Mouse (Mus musculus): Measurements from ENCODE around the gene 4632433K11Rik. TPM values are rescaled to one million over a fixed set of nuclear protein-coding genes. Genes with fewer than 3 reads are reported as not detected.
"Not testable (repeated sequence)": the region's sequence is repeated elsewhere in the genome, so short reads cannot be mapped to it uniquely, and the experiment has no call there.

Gene 4632433K11Rik
- not detected in 2 replicates for polyA plus RNA-seq (2012; ENCODE audit: insufficient read depth, insufficient read length, missing spikeins)

DNA sequence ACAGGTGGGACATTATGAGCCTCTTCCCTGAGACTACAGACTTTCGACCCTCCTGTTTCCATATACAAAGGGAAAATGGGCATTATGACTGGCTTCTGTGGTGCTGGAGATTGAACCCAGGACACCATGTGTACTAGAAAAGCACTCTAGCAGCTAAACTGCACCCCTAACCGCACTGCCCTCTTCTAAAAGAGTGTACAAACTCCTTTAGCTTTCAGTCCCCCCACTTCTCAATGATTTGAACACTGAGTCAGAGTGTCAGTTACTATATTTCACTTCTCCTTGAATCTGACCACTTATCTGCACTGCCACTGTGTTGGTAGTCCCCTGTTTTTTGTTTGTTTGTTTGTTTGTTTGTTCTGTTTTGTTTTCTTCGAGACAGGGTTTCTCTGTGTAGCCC, at the start of gene 4632433K11Rik:
4632433K11Rik (plus strand) TSS at position 301 of the 400 bp plus-strand sequence.
- TF ChIP-seq POLR2A (IDR thresholded peaks at IDR 0.05; ENCODE audit: borderline replicate concordance, low read depth, low read length) (no peak), CTCF (IDR thresholded peaks at IDR 0.05; ENCODE audit: low read depth, low read length) (no peak)
- Histone ChIP-seq H3K4me1 (ENCODE audit: control insufficient read depth, insufficient read depth, low read length) (peaks cover 4% of the 10 kb centered on the region), H3K4me3 (ENCODE audit: insufficient read depth, low read length) (no peak within 1 kb of the TSS), H3K27ac (ENCODE audit: insufficient read depth, low read depth, low read length) (no peak within 1 kb of the TSS)

- no peaks in the 10 kb centered on the region for H3K4me1 ChIP-seq (ENCODE audit: control insufficient read depth, insufficient read depth, low read length)
- no peak for TF ChIP-seq CTCF (IDR thresholded peaks at IDR 0.05; ENCODE audit: low read depth, low read length)
- no peak overlapping the region for H3K4me3 ChIP-seq (ENCODE audit: insufficient read depth, low read length)
- H3K27ac ChIP-seq (ENCODE audit: insufficient read depth, low read depth, low read length), result no peak overlapping the region
Observed at GRCm38 (mm10) chr7:4988250-4988649, 45.7 kb upstream of the 4632433K11Rik start.

DNA sequence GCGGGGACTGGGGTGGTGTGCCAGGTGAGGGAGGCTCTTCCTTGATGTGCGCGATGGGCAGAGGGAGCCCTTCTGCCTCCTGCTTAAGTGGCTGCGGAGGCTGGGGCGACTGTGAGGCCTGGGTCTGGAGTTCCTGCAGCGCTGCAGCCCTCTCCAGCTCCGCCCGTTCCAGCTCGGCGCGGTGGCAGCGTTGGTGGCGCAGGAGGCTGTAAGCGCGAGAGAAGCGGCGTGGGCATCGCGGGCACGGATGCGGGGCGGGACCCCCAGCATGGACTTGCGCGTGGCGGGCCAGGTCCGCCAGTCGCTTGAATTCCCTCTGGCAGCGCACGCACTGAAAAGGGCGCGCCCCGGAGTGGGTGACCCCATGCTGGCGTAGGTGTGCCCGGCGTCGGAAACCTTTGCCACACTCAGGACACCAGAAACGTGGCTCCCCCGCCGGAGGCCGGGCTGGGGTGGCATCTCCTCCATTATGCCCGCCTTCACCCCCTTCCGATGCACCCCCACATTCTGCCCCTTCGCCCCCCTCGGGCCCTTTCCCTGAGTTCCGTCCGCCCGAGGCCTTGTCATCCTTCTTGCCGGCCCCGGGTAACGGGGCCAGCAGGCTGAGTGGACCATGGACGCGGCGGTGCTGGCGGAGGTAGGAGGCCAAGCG, 40.4 kb upstream of the 4632433K11Rik start:
- Histone ChIP-seq H3K4me3 (ENCODE audit: insufficient read depth, low read length) (no peak overlapping the region), H3K27ac (ENCODE audit: insufficient read depth, low read depth, low read length) (no peak overlapping the region), H3K4me1 (ENCODE audit: control insufficient read depth, insufficient read depth, low read length) (peaks cover 5% of the 10 kb centered on the region; the same call in 1 of the 2 replicates)
- TF ChIP-seq CTCF (IDR thresholded peaks at IDR 0.05; ENCODE audit: low read depth, low read length), result no peak
- TF ChIP-seq POLR2A (IDR thresholded peaks at IDR 0.05; ENCODE audit: borderline replicate concordance, low read depth, low read length), result no peak

DNA sequence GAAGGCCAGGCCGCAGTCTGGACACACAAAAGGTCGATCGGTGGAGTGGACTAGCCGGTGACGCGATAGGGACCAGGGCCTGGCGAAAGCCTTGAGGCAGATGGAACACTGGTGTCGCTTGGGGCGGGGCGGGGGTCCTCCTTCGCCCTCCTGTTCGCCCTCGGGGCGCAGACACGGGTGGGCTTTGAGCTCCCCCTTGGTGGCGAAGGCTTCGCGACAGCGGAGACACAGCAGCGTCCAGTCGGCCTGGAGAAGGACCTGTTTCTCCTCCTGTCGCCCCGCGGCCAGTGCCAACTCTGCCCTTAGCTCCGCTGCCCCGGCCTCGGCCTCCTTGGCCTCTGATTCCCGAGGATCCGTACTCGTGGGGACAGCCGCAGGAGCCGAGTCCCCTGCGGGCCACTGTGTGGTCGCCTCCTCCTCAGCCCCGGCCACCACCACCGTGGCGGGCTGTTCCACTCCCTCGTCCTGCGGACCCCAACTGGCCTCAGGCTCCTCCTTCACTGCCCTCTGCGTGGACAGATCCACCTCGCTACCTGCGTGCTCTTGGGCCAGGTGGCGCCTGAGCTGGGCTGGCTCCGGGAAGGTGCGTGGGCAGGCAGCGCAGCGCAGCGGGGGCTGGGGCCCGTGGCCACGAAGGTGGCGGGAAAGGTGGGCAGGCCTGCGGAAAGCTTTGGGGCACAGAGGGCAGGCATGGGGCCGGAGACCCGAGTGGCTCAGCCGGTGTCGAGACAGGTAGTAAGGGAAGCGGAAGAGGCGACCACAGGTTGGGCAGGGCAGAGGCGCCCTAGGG, 39.7 kb upstream of the 4632433K11Rik start:
- TF ChIP-seq CTCF (IDR thresholded peaks at IDR 0.05; ENCODE audit: low read depth, low read length) (no peak), POLR2A (IDR thresholded peaks at IDR 0.05; ENCODE audit: borderline replicate concordance, low read depth, low read length) (no peak)
- Histone ChIP-seq H3K4me3 (ENCODE audit: insufficient read depth, low read length) (no peak overlapping the region), H3K27ac (ENCODE audit: insufficient read depth, low read depth, low read length) (no peak overlapping the region)

DNA sequence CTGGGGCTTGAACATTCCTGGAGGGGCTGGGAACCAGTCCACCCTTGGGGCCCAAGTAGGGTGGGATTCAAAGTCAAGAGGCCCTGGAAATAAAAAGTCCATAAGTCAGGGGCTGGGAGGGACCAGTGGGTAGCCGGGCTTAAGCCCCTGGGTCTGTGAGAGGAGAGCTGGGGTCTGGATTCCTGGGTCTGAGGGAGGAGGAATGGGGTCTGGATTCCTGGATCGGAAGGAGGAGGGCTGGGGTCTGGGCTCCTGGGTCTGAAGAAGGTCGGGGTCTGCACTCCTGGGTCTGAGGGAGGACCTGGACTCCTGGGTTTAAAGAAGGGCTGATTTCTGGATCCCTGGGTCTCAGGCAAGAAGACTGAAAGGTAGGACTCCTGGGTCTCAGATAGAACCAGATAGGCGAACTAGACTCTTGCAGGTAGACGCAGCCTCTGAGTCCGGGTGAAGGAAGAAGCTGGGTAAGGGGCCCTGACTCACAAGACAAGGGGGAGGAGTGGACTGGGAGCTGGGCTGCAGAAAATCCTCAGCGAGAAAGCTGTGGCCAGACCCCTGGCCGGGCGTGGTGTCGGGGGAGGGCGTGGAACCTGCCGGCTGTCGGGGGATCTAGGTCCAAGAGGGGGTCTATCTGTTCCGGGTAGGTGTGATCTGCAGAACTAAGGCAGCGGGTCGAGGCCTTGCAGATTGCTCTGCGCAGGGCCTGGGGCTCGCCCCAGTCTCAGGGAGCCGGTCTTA, 38.5 kb upstream of the 4632433K11Rik start:
- TF ChIP-seq CTCF (IDR thresholded peaks at IDR 0.05; ENCODE audit: low read depth, low read length) (no peak), POLR2A (IDR thresholded peaks at IDR 0.05; ENCODE audit: borderline replicate concordance, low read depth, low read length) (no peak)
- peaks cover 5% of the 10 kb centered on the region; the same call in 1 of the 2 replicates for H3K4me1 ChIP-seq (ENCODE audit: control insufficient read depth, insufficient read depth, low read length)
- H3K27ac ChIP-seq (ENCODE audit: insufficient read depth, low read depth, low read length), result no peak overlapping the region
- H3K4me3 ChIP-seq (ENCODE audit: insufficient read depth, low read length), result peak overlapping the region; percentile 88

More for the DNA sequence above, 39.7 kb upstream of the 4632433K11Rik start:
- peaks cover 5% of the 10 kb centered on the region; the same call in 1 of the 2 replicates for H3K4me1 ChIP-seq (ENCODE audit: control insufficient read depth, insufficient read depth, low read length)

GRCm38 (mm10) chr7:4996003-4996895, 37.7 kb upstream of the 4632433K11Rik start, which contains the start of gene Zfp579:
TSS of gene Zfp579 (minus strand) at chr7:4996158.
- H3K27ac ChIP-seq (ENCODE audit: insufficient read depth, low read depth, low read length), result no peak within 1 kb of the TSS
- TF ChIP-seq CTCF (IDR thresholded peaks at IDR 0.05; ENCODE audit: low read depth, low read length), result no peak
- TF ChIP-seq POLR2A (IDR thresholded peaks at IDR 0.05; ENCODE audit: borderline replicate concordance, low read depth, low read length), result no peak
- H3K4me1 ChIP-seq (ENCODE audit: control insufficient read depth, insufficient read depth, low read length), result peaks cover 5% of the 10 kb centered on the region; the same call in 1 of the 2 replicates
- peak within 1 kb of the TSS; percentile 88 for H3K4me3 ChIP-seq (ENCODE audit: insufficient read depth, low read length)

DNA sequence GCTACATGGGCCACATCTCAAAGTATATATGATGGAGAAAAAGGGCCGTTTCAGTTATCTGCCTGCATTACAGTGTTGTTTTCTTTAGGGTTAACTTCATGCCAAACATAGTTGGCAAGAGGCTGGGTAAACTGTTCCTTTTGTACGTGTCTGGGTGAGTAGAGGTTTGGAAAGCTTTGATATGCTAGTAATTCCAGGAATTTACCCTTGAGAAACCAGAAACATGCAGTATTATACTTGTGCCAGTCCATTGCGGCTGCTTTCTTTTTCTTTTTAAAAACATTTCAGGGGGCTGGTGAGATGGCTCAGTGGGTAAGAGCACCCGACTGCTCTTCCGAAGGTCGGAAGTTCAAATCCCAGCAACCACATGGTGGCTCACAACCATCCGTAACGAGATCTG, 37.0 kb upstream of the 4632433K11Rik start:
- Histone ChIP-seq H3K27ac (ENCODE audit: insufficient read depth, low read depth, low read length) (no peak overlapping the region), H3K4me1 (ENCODE audit: control insufficient read depth, insufficient read depth, low read length) (peaks cover 5% of the 10 kb centered on the region; the same call in 1 of the 2 replicates), H3K4me3 (ENCODE audit: insufficient read depth, low read length) (no peak overlapping the region)
- no peak for TF ChIP-seq CTCF (IDR thresholded peaks at IDR 0.05; ENCODE audit: low read depth, low read length)
- no peak for TF ChIP-seq POLR2A (IDR thresholded peaks at IDR 0.05; ENCODE audit: borderline replicate concordance, low read depth, low read length)

DNA sequence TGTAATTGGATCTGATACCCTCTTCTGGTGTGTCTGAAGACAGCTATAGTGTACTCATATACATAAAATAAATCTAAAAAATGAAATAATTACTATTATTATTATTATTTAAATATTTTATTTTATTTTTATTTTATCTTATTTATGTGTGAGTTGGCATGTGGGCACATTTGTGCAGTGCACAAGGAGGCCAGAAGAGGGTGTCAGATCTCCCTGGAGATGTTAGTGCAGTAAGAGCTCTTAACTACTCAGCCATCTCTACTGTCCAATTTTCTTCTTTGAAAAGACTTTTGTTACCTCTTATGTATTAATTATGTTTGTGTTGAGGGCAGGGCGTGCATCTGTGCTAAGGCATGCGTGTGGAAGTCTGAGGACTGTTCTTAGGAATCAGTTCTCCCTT, 34.0 kb upstream of the 4632433K11Rik start:
- Histone ChIP-seq H3K27ac (ENCODE audit: insufficient read depth, low read depth, low read length) (no peak overlapping the region), H3K4me3 (ENCODE audit: insufficient read depth, low read length) (no peak overlapping the region)
- TF ChIP-seq CTCF (IDR thresholded peaks at IDR 0.05; ENCODE audit: low read depth, low read length) (no peak), POLR2A (IDR thresholded peaks at IDR 0.05; ENCODE audit: borderline replicate concordance, low read depth, low read length) (no peak)

DNA sequence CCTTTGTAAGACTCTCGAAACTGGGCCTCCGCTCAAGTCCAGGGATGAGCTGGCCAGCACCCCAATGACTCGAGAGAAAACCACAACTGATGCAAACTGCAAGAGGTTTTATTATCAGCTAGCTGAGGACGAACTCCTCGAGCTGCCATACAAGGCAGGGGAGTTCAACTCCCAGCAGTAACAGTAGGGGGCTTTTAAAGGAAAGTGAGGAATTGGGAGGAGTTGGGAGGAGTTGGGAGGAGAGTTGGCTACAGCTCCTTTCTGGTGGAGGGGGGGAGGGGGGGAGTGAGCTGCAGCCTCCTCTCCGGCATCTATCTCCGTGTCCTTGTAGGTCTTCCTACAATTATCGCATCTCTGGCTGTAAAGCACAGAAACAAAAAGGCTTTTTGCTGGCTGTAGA, 31.0 kb upstream of the 4632433K11Rik start:
- not testable (repeated sequence) for H3K4me3 ChIP-seq (ENCODE audit: insufficient read depth, low read length); H3K27ac ChIP-seq (ENCODE audit: insufficient read depth, low read depth, low read length); H3K4me1 ChIP-seq (ENCODE audit: control insufficient read depth, insufficient read depth, low read length)

More for the DNA sequence above, 34.0 kb upstream of the 4632433K11Rik start:
- peaks cover 5% of the 10 kb centered on the region; the same call in 1 of the 2 replicates for H3K4me1 ChIP-seq (ENCODE audit: control insufficient read depth, insufficient read depth, low read length)

Measured in bone marrow macrophage, adult 2 months (primary cell).